Mouse (Mus musculus) ES-E14 (cell line): ENCODE data around the gene Pkn2.

Source experiments
- CHD2 ChIP-seq: IDR thresholded peaks from 2 replicates; pipeline ENCODE4 v1.6.1; 2014; ENCODE audit warnings: mild to moderate bottlenecking, low read depth, low read length, inconsistent platforms
- HCFC1 ChIP-seq: IDR thresholded peaks from 2 replicates; pipeline ENCODE4 v1.6.1; 2012; ENCODE audit warnings: low read length, inconsistent platforms, borderline replicate concordance; ENCODE audit not compliant: insufficient read depth
- MAFK ChIP-seq: IDR thresholded peaks from 2 replicates; pipeline ENCODE4 v1.6.1; 2014; ENCODE audit warnings: mild to moderate bottlenecking, low read depth, low read length, inconsistent platforms; ENCODE audit not compliant: insufficient read depth
- ZNF384 ChIP-seq: IDR thresholded peaks from 2 replicates; pipeline ENCODE4 v1.6.1; 2012; ENCODE audit warnings: low read depth, low read length, inconsistent platforms

GRCm38 (mm10) chr3:142898949-142899396 lies 17.2 kb upstream of the Pkn2 start:
- TF ChIP-seq CHD2 (no peak), HCFC1 (no peak), MAFK (no peak), ZNF384 (no peak)
